Mouse (Mus musculus): ENCODE measurements around the gene Ttf1.

DNA sequence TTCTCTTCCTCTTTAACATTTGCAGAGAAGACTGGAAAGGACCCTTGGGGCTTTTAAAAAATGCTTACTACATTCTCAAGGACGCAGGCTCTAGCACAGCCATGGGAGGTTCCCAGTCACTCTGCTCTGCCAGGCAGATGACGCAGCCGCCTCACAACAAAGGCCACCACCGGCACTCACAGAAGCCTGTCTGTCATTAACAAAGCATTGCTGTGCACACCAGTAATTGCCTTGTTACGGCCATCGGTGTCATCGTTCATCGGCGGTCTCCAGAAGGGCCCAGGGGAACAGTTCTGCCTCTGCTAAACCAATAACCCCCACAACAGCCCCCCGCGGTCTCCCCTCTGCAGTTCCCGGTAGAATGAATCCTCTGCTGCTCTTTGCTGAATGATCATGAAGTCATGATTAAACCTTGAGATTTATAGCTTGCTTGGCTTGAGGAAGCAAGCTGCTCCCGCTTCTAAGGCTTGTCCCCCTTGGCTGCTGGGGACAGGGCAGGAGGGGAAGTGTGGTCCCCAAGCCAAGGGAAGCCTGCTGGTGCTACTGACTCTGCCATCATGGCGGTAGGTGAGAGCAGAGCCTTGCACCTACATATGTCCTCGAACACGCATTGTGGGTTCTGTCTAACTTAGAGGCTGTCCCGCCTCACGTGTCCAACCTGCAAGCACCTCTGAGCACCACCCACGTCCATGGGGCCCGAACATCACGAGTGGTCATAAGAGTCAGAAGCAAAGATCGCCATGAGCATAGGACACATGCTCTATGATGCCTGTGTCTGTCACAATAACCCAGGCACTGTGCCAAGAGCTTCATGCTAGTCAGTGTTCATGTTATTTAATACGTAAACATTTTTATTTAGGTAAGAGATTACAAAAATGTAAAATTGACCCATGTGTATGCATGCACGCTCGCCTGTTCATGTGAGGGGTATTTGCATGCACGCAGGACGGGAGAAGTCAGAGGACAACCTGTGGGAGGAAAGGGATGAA, 43.2 kb upstream of the Ttf1 start:
- TF ChIP-seq GATA1 (IDR thresholded peaks at IDR 0.05; ENCODE audit: low read length) (no peak), TAL1 (IDR thresholded peaks at IDR 0.05; ENCODE audit: low read length) (no peak)
